Mouse (Mus musculus) CH12.LX (cell line): Measurements from ENCODE around the gene Bscl2. TPM values are rescaled to one million over a fixed set of nuclear protein-coding genes. Genes with fewer than 3 reads are reported as not detected.
A peak's percentile ranks its signal among the peaks of the same experiment; 100 is the strongest.

Experiments
- DNase-seq: peaks from one replicate; pipeline ENCODE4 v3.0.0-alpha.2; 2013; ENCODE audit errors: extremely low read depth
- H3K27ac ChIP-seq: 2 replicates; pipeline ENCODE4 v1.5.1; 2012; ENCODE audit warnings: low read depth, mild to moderate bottlenecking, control low read depth, moderate library complexity; ENCODE audit not compliant: insufficient read depth
- H3K27me3 ChIP-seq: replicated peaks from 2 replicates; pipeline ENCODE3; 2012; ENCODE audit warnings: inconsistent platforms
- H3K36me3 ChIP-seq, 2 experiments: replicated peaks in 1 of 2; 2 replicates each; pipeline versions ENCODE3 to v1.6.1; 2012; ENCODE audit warnings: inconsistent platforms in 1 of 2, low read length in 1 of 2, mild to moderate bottlenecking in 1 of 2, mixed read lengths in 1 of 2, moderate library complexity in 1 of 2; ENCODE audit not compliant: control insufficient read depth in 1 of 2, insufficient read depth in 1 of 2
- H3K4me1 ChIP-seq, 2 experiments: 2 replicates each; pipeline ENCODE4 v1.6.1; 2012; ENCODE audit warnings: inconsistent platforms in 1 of 2, moderate library complexity in 1 of 2; ENCODE audit not compliant: insufficient read depth in 2 of 2, control insufficient read depth in 1 of 2
- H3K4me2 ChIP-seq: 2 replicates; pipeline ENCODE4 v1.6.1; 2012; ENCODE audit warnings: low read depth, mild to moderate bottlenecking, control low read depth; ENCODE audit not compliant: poor library complexity, insufficient read depth, severe bottlenecking
- H3K4me3 ChIP-seq, 3 experiments: fragments of 150-350 bp in 1 of 3; sonication (generic) in 1 of 3; replicated peaks in 1 of 3; 2 replicates each; pipeline versions ENCODE3 to v1.5.1; 2011 to 2012; ENCODE audit warnings: low read depth in 2 of 3, low read length in 2 of 3, mild to moderate bottlenecking in 2 of 3, moderate library complexity in 2 of 3, control low read depth in 1 of 3, improper control_type of control experiment in 1 of 3, inconsistent platforms in 1 of 3, mixed read lengths in 1 of 3; ENCODE audit not compliant: poor library complexity in 1 of 3
- H3K79me2 ChIP-seq: replicated peaks from 2 replicates; pipeline ENCODE4 v1.6.1; 2012; ENCODE audit warnings: mild to moderate bottlenecking, moderate library complexity; ENCODE audit not compliant: control insufficient read depth, poor library complexity, insufficient read depth, severe bottlenecking; ENCODE audit errors: extremely low read depth
- H3K9ac ChIP-seq: 2 replicates; pipeline ENCODE4 v1.6.1; 2012; ENCODE audit warnings: low read depth, mild to moderate bottlenecking, control low read depth, moderate library complexity; ENCODE audit not compliant: insufficient read depth
- H3K9me3 ChIP-seq: replicated peaks from 2 replicates; pipeline ENCODE3; 2012; ENCODE audit warnings: low read length, inconsistent platforms, mixed read lengths
- BHLHE40 ChIP-seq: IDR thresholded peaks from 2 replicates; pipeline ENCODE4 v1.6.1; 2011; ENCODE audit warnings: mild to moderate bottlenecking, low read depth, low read length, improper control_type of control experiment
- CHD1 ChIP-seq: IDR thresholded peaks from 2 replicates; pipeline ENCODE4 v1.6.1; 2012; ENCODE audit warnings: low read depth, low read length, improper control_type of control experiment, inconsistent platforms
- CHD2 ChIP-seq: IDR thresholded peaks from 2 replicates; pipeline ENCODE4 v1.6.1; 2011; ENCODE audit warnings: low read length, improper control_type of control experiment
- ELF1 ChIP-seq: IDR thresholded peaks from 2 replicates; pipeline ENCODE4 v1.6.1; 2014; ENCODE audit warnings: low read depth, mild to moderate bottlenecking, inconsistent platforms, low read length, improper control_type of control experiment
- ETS1 ChIP-seq: conservative IDR thresholded peaks from 2 replicates; pipeline ENCODE4 v1.6.1; 2012; ENCODE audit warnings: low read depth, mild to moderate bottlenecking, inconsistent platforms, low read length, improper control_type of control experiment, moderate library complexity
- GABPA ChIP-seq: IDR thresholded peaks from 2 replicates; pipeline ENCODE4 v1.6.1; 2012; ENCODE audit warnings: low read depth, low read length, improper control_type of control experiment, inconsistent platforms; ENCODE audit not compliant: insufficient replicate concordance
- HCFC1 ChIP-seq: IDR thresholded peaks from 2 replicates; pipeline ENCODE4 v1.6.1; 2012; ENCODE audit warnings: low read depth, mild to moderate bottlenecking, inconsistent platforms, low read length, improper control_type of control experiment
- IRF4 ChIP-seq: IDR thresholded peaks from 2 replicates; pipeline ENCODE4 v1.6.1; 2014; ENCODE audit warnings: low read depth, mild to moderate bottlenecking, inconsistent platforms, low read length, improper control_type of control experiment
- JUN ChIP-seq: IDR thresholded peaks from 2 replicates; pipeline ENCODE4 v1.6.1; 2011; ENCODE audit warnings: low read depth, mild to moderate bottlenecking, low read length, improper control_type of control experiment, moderate library complexity; ENCODE audit not compliant: insufficient read depth
- JUND ChIP-seq: conservative IDR thresholded peaks from 2 replicates; pipeline ENCODE4 v1.6.1; 2011; ENCODE audit warnings: low read depth, low read length, improper control_type of control experiment
- KAT2A ChIP-seq: IDR thresholded peaks from 2 replicates; pipeline ENCODE4 v1.6.1; 2012; ENCODE audit warnings: low read length, improper control_type of control experiment, inconsistent platforms; ENCODE audit not compliant: insufficient replicate concordance
- MAX ChIP-seq: IDR thresholded peaks from 2 replicates; pipeline ENCODE4 v1.6.1; 2011; ENCODE audit warnings: low read length, improper control_type of control experiment
- MAZ ChIP-seq: IDR thresholded peaks from 2 replicates; pipeline ENCODE4 v1.6.1; 2012; ENCODE audit warnings: low read depth, mild to moderate bottlenecking, inconsistent platforms, low read length, improper control_type of control experiment, moderate library complexity
- MEF2A ChIP-seq: IDR thresholded peaks from 2 replicates; pipeline ENCODE4 v1.6.1; 2014; ENCODE audit warnings: low read depth, mild to moderate bottlenecking, inconsistent platforms, low read length, improper control_type of control experiment, borderline replicate concordance
- MXI1 ChIP-seq: IDR thresholded peaks from 2 replicates; pipeline ENCODE4 v1.6.1; 2011; ENCODE audit warnings: mild to moderate bottlenecking, low read depth, low read length, improper control_type of control experiment
- MYC ChIP-seq: IDR thresholded peaks from 2 replicates; pipeline ENCODE4 v1.6.1; 2011; ENCODE audit warnings: low read depth, mild to moderate bottlenecking, improper control_type of control experiment, low read length
- NELFE ChIP-seq: IDR thresholded peaks from 2 replicates; pipeline ENCODE4 v1.6.1; 2011; ENCODE audit warnings: low read depth, low read length, improper control_type of control experiment
- NRF1 ChIP-seq: IDR thresholded peaks from 2 replicates; pipeline ENCODE4 v1.6.1; 2014; ENCODE audit warnings: low read depth, mild to moderate bottlenecking, inconsistent platforms, low read length, improper control_type of control experiment, moderate library complexity
- POLR2A ChIP-seq: IDR thresholded peaks from 2 replicates; pipeline ENCODE4 v1.6.1; 2011; ENCODE audit warnings: low read depth, mild to moderate bottlenecking, improper control_type of control experiment, low read length
- POLR2AphosphoS2 ChIP-seq: IDR thresholded peaks from 2 replicates; pipeline ENCODE4 v1.6.1; 2011; ENCODE audit warnings: low read depth, low read length, improper control_type of control experiment
- RAD21 ChIP-seq: IDR thresholded peaks from 2 replicates; pipeline ENCODE4 v1.6.1; 2011; ENCODE audit warnings: low read depth, mild to moderate bottlenecking, low read length, improper control_type of control experiment, moderate library complexity
- SIN3A ChIP-seq: IDR thresholded peaks from 2 replicates; pipeline ENCODE4 v1.6.1; 2012; ENCODE audit warnings: low read length, improper control_type of control experiment, inconsistent platforms
- SMC3 ChIP-seq: IDR thresholded peaks from 2 replicates; pipeline ENCODE4 v1.6.1; 2011; ENCODE audit warnings: low read depth, low read length, improper control_type of control experiment
- TBP ChIP-seq: conservative IDR thresholded peaks from 2 replicates; pipeline ENCODE4 v1.6.1; 2011; ENCODE audit warnings: low read depth, low read length, improper control_type of control experiment
- TCF12 ChIP-seq: IDR thresholded peaks from 2 replicates; pipeline ENCODE4 v1.6.1; 2014; ENCODE audit warnings: low read depth, mild to moderate bottlenecking, inconsistent platforms, low read length, improper control_type of control experiment
- UBTF ChIP-seq: IDR thresholded peaks from 2 replicates; pipeline ENCODE4 v1.6.1; 2012; ENCODE audit warnings: low read depth, mild to moderate bottlenecking, inconsistent platforms, low read length, improper control_type of control experiment, moderate library complexity
- ZC3H11A ChIP-seq: IDR thresholded peaks from 2 replicates; pipeline ENCODE4 v1.6.1; 2012; ENCODE audit warnings: low read depth, mild to moderate bottlenecking, inconsistent platforms, low read length, improper control_type of control experiment
- ZMIZ1 ChIP-seq: IDR thresholded peaks from 2 replicates; pipeline ENCODE4 v1.6.1; 2012; ENCODE audit warnings: low read depth, mild to moderate bottlenecking, inconsistent platforms, low read length, improper control_type of control experiment
- ZNF384 ChIP-seq: IDR thresholded peaks from 2 replicates; pipeline ENCODE4 v1.6.1; 2012; ENCODE audit warnings: low read depth, low read length, improper control_type of control experiment, inconsistent platforms
- dilution Hi-C: fragments of 300-500 bp; cut with MboI; formaldehyde crosslinking; loops from 2 replicates; pipeline ENCODE4 v1.14.3; 2020; ENCODE audit warnings: low sequenced_read_pairs; ENCODE audit not compliant: extremely low pct_unique_long_range_greater_than_20kb, extremely low pct_ligation_motif_present
- in situ Hi-C: fragments of 300-500 bp; cut with MboI; formaldehyde crosslinking; loops from 3 replicates; pipeline ENCODE4 v1.14.3; 2019; ENCODE audit warnings: low sequenced_read_pairs, low pct_ligation_motif_present, low pct_unique_long_range_greater_than_20kb, mixed read lengths
- polyA plus RNA-seq: library from polyadenylated mRNA; unstranded; fragments of >175 nt; gene quantifications from 2 replicates; pipeline ENCODE4 v1.2.1, GENCODE M21; 2012; ENCODE audit warnings: low read depth; ENCODE audit not compliant: insufficient read length
- total RNA-seq, 2 experiments: library from RNA; depleted of rRNA; stranded (reverse); fragments of 300-350 nt in 1 of 2; fragments of >200 nt in 1 of 2; gene quantifications; 2 replicates each; pipeline ENCODE4 v1.2.3; 2012 to 2014

The Bscl2 gene
- total and polyA plus RNA-seq, 3 experiments = 30.9 to 117 (median 51.6) TPM

DNA sequence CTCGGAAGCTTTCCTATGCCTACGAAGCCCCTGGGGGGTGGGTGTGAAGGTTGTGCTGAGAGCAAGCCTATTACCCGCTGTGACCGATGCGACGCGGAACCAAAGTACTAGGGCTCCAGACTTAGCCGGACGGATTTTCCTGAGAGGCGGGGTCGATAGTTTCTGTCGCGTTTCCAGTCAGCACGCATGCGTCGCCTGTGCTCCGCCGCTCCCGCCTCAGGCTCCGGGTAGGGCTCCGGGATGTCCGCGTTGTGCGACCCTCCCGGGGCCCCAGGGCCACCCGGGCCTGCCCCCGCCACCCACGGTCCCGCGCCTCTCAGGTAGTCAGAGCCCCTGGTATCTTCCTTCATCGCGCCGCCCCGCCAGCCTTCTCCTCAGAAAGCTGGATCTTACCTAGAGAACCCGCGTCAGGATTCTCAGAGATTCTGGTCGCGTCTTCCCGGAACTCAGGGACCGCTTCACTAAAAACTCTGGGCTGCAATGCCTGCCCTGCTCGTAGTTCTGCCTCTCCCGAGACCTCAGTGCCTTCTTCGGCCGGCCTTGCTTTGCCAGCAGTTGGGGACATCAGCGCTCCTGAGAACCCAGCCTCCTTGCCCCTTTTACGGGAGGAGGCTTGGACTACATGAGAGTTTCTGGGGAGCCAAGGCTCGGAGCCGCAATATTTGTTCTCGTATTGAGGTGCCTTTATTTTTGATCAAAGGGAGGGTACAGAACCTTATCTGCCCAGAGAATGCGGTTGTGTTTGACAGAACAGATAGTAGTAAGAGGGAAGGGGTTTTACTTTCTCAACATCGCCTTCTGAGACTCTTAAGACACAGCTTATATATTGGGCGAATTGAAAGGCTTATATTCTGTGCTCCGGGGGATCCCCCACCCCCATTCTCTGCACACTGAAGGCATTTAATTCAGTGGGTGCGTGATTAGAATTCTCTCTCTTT, 55.8 kb downstream of the Bscl2 start, which contains the start of gene Ints5:
Ints5 (plus strand) TSS at position 177 of the 938 bp plus-strand sequence.
- TF ChIP-seq MAZ (peak; percentile 78; the same call in 1 of the 2 replicates), ELF1 (peak; percentile 77), TCF12 (peak; percentile 97), ZMIZ1 (peak; percentile 52; the same call in 1 of the 2 replicates), MEF2A (peak; percentile 78; the same call in 1 of the 2 replicates), IRF4 (peak; percentile 84), NRF1 (peak; percentile 91), JUND (no peak), SMC3 (no peak), JUN (no peak), HCFC1 (peak; percentile 87), ZC3H11A (no peak), ZNF384 (0 out of 2 replicates have a peak, but pooled peaks have one; percentile 27), POLR2AphosphoS2 (peak; percentile 90), MAX (peak; percentile 79), BHLHE40 (peak; percentile 67), ETS1 (no peak), CHD1 (peak; percentile 25; the same call in 1 of the 2 replicates), KAT2A (peak; percentile 77; the same call in 1 of the 2 replicates), POLR2A (peak; percentile 95), UBTF (peak; percentile 86; the same call in 1 of the 2 replicates), CHD2 (peak; percentile 79; the same call in 1 of the 2 replicates), NELFE (peak; percentile 92), GABPA (peak; percentile 8; the same call in 1 of the 2 replicates), RAD21 (no peak), TBP (peak; percentile 96), MYC (peak; percentile 83; the same call in 1 of the 2 replicates), MXI1 (peak; percentile 67), SIN3A (peak; percentile 90)
- dilution Hi-C loops = no loop called here
- peak; percentile 90 for DNase-seq
- Histone ChIP-seq H3K4me1 (peaks cover 14 to 54% of the 10 kb centered on the region in 2 experiments), H3K4me2 (peak within 1 kb of the TSS; percentile 61), H3K36me3 (peaks cover 31 to 36% of the 10 kb centered on the region in 2 experiments), H3K9ac (peak within 1 kb of the TSS; percentile 97), H3K27me3 (no peaks in the 10 kb centered on the region), H3K79me2 (peaks cover 53% of the 10 kb centered on the region), H3K27ac (peak within 1 kb of the TSS; percentile 6; the same call in 1 of the 2 replicates), H3K9me3 (no peaks in the 10 kb centered on the region), H3K4me3 (peak within 1 kb of the TSS; percentile 72 to 89 (median 88))
- in situ Hi-C loops = no loop called here
